Mouse (Mus musculus) frontal cortex, postnatal 10 days (tissue): ENCODE results near the gene Dynlt1f.
"Not testable (repeated sequence)": the region's sequence is repeated elsewhere in the genome, so short reads cannot be mapped to it uniquely, and the experiment has no call there.

ENCODE experiments used
- DNase-seq, 2 experiments: peaks; one replicate each; pipeline ENCODE4 v3.0.0; 2022; ENCODE audit warnings: low spot score in 2 of 2, mixed read lengths in 1 of 2

Gene Dynlt1f

DNA sequence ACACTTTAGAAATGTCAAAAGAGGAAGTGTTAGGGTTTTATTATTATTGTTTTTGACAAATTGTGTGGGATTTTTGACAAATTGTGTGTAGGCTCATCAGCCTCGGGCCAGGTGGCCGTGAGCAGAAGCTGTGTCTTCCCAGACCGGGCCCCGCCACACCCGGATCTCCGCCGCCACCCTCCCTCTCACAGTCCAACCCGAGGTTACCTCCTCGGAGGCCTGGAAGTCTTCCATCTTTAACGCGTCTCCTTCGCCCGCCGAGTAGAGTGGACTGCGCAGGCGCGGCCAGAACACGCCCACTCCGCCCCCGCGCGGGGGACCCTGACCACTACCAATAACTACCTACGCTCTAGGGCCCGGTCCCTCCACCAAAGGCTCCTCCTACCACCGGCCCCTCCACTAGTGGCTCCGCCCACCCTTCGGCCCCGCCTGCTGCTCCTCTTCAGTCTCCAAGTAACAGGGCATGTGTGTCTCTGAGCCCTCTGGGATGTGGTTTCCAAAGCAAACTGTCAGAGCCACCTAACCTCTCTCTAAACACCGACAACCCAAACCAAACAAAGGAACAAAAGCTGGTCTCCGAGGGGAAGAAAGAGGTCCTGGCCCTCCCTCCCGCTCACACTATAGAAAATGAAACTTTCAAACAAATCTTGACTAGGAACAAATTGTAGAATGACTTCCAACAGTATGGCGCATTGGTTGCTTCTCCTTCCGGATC lies at the start of gene Dynlt1f:
Dynlt1f (minus strand) TSS at position 334 of the 715 bp plus-strand sequence.
- peak; percentile 68 for DNase-seq

DNA sequence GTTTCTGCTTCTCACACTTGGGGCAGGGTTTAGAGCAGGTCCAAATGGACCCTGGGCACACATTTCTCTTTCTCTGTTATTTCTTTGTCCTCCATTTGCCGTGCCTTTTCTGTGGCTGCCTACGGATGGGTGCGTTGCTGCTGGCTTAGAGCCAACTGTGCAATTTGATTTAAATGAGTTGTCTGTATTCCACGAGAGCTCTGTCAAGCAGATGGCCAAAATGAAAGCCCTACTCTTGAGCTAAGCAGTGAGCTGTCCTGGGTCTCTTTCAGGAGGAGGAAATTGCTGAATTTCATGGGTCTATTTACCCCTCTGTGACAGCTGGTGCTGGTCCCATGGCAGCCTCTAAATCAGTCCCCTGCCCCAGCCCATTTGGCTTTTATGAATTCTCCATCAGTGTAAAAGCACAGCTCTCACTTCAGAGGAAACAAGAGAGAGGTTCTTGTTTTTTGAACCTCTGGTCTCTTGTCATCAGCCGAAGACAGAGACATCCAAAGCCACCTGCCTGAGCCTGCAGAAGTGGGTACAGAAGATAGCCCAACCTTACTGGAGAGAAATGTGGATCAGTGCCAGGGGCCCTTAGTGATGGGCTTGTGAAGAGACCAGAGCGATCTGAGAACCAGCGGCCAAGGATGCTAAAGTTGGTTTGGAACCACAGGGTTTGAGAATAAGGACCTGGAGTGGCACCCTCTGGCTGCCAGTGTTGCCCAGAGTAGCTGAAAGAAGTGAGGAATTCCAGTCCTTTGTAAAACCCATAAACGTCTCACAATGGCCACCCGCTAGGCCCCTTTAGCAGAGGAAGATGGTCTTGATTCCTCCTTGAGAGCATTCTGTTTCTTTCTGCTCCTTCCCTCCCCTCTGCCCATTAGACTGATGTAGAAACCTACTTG lies 47.9 kb upstream of the Dynlt1f start:
- DNase-seq: not testable (repeated sequence)

DNA sequence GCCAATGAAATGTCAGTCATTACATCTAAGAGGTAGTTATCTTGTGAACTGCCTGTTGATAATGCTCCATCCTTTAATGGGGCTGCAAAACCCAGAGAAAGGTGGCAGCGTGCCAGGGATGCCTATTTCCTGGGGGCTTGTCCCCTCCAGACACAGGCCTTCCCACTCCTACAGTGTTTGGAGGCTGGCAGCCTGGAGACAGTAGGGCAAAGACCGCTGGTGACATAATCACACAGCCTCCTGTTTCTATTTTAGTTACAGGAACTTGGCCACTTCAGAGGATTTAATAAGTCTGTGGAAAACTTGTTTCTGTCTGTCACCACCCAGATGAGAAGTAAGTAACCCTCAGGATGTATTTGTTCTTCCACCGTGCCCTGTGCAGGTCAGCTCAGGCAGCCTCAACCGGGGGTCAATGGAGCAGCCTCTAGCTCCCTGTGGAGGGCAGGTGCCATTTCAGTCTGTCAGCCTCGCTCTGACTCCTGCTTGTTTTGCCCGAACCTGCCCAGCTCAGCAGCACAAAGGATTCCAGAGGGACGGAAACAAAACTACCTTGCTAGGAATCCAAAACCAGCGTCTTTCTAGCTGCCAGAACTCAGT lies 47.0 kb upstream of the Dynlt1f start:
- not testable (repeated sequence) for DNase-seq

DNA sequence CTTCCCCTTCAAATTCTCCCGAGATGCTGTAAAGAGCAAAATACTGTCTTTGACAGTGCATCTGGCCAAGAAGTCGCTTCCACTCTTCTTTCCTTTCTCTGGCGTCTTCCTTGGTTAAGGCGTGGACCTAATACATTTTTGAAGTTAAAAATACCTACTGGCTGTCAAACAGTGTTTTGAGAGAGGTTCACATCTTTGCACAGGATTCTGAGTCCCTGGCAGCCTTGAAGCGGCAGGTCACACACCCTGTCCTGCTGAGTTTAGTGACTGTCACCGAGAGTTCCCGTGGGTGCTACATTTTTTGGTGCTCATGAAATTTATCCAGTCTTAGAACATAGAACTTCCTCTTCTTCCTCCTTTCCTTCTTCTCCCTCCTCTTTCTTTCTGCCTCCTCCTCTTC lies 44.4 kb upstream of the Dynlt1f start:
- DNase-seq: not testable (repeated sequence)

DNA sequence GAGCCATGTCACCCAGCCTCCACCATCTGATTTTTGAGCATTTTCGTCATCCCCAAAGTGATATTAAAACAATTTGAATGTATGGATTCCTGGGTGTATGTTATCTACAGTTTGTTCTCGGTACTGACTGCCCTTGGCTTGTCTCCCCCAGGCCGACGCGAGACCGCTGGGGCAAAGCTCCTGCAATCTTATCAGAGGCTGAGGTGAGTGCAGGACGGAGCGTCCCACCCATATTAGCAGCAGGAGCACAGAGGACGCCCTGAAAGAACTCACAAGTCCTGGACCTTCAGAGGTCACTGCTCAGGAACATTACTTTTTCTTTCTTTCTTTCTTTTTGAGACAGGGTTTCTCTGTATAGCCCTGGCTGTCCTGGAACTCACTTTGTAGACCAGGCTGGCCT lies 43.8 kb upstream of the Dynlt1f start:
- not testable (repeated sequence) for DNase-seq

DNA sequence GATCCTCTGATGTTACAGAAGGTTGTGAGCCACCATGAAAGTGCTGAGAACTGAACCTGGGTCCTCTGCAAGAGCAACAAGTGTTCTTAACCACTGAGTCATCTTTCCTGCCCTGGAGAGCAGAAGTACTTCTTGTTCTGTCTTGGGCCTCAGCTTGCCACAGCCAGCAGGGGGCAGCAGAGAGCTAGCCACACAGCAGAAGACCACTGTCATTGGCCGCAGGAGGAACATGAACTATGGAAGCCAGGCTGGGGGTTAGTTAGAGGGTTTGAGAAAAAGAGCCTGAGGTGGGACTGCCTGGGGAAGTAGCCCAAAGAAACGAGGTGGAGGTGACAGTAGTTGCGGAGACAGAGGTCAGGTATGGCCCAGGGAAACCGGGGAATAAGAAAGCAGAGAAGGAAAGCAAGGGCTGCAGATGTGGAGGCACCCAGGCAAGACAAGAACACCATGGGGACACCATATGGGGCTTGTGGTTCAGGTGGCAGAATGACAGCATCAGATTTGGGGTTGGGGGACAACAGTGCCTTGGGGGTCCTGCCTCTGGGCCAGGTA lies 41.6 kb upstream of the Dynlt1f start:
- peak; percentile 60 to 63 for DNase-seq

DNA sequence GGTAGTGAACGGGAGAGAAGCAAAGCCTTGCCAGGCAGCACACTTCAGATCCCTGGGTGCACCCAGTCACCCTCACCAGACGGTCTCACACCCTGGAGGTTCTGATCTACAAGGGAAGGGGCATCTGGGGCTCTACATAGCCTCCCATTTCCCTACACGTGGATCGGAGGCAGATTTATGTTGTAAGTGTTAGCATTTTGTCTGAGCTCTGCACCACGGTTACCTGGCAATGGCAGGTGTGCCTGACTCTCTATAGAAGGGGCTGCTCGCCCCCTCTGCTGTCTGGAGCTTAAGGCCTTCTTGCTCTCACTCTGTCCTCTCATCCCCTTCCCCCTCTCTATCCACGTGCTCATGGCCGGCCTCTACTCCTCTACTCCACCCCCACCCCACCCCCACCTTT lies 40.8 kb upstream of the Dynlt1f start:
- DNase-seq: not testable (repeated sequence)

DNA sequence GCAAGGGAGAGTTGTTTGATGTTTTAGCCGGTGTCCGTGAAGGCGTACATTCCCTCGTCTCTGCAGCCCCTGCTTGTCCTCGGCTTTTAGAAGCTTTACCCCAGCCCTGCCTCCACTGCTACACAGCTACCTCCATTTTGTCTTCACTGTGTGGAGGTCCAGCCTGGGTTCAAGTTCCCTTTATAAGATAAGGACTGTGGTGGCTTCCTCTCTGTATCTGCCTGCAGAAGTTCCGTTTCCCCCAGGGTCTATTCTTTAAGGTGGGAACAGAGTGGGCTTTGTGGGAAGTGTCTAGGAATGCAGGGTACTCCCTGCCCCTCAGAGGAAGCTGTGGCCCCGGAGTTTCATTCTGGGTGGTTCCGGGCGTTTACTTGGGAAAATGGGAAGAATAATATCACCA lies 40.0 kb upstream of the Dynlt1f start:
- DNase-seq: not testable (repeated sequence)

DNA sequence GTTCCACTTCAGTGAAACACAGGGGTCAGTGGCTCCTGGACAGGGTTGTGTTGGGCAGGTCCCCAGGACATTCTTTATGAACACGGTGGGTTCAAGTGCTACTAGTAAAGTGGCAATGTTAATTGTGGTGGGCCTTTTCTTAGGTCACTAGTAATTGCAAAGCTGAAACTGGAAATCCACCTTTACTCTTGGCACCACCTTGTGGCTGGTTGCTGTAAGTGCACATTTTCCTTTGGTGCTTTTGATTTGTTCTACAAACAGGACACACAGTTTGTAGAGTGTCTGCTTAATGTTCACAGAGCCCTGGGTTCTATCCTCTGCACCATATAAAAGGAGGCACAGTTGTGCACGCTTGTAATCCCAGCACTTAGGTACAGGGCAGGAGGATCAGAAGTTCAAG lies 35.9 kb upstream of the Dynlt1f start:
- peak; percentile 74 to 90 for DNase-seq

DNA sequence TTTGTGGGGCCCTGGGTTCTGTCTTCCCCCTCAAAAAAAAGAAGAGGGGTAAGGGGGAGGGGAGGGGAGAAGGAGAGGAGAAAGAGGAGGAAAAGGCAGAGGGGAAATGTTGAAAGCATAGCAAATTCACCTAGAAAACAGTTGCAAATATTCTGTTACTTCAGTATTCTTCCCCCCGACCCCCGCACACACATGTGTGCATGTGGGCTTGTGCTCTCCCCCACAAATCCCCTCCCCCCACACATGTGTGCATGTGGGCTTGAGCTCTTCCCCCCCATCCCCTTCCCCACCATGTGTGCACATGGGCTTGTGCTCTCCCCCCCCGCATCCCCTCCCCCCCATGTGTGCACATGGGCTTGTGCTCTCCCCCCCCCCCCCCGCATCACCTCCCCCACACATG lies 33.6 kb upstream of the Dynlt1f start:
- DNase-seq: not testable (repeated sequence)

DNA sequence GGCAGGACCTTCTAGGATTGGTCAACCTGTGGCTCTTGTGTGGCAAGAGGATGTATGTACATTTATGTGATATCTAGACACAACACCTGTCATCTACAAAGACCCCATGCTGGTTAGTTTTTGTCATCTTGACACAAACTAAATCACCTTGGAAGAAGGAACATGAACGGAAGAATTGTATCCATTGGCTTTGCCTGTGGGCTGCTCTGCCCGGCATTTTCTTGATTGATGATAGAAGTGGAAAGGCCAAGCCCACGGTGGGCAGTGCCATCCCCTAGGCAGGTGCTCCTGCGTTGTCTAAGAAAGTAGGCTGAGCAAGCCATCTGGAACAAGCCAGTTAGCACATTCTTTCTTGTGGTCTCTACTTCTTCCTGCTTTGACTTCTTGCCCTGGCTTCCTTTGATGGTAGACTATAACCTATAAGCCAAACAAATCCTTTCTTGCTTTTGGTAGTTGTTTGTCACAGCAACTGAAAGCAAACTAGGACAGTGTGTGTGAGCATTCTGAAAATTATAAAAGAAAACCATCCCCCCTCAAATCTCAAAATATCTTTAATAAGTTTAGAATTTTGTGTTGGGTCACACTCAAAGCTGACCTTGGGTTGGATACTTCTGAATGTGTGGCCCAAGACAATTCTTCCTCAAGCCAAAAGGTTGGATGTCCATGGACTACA lies 30.7 kb upstream of the Dynlt1f start:
- DNase-seq: not testable (repeated sequence)

DNA sequence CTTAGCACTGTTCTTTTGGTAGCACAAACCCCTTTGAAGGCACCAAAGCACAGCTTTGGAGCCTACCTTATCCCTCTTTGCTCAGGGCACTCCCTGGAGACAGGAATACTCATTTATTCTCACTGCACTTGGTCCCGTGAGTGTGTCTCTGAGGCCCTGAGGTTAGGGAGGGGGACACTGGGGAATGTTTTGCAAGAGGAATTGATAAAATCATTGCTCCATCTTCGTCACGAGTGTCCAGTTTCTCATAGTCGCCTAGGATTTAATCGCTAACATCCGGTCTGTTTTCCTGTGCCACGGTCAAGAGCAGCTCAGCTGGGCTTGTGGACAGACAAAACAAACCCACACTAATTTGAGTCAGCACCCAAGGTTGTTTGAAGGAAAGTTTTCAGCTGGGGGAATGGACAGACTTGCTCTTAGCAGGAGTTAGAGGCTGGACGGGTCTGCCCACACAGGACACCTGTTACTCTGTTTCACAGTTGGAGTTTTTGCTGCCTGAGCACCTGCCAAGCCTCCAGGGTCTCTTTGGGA lies 29.7 kb upstream of the Dynlt1f start:
- not testable (repeated sequence) for DNase-seq

DNA sequence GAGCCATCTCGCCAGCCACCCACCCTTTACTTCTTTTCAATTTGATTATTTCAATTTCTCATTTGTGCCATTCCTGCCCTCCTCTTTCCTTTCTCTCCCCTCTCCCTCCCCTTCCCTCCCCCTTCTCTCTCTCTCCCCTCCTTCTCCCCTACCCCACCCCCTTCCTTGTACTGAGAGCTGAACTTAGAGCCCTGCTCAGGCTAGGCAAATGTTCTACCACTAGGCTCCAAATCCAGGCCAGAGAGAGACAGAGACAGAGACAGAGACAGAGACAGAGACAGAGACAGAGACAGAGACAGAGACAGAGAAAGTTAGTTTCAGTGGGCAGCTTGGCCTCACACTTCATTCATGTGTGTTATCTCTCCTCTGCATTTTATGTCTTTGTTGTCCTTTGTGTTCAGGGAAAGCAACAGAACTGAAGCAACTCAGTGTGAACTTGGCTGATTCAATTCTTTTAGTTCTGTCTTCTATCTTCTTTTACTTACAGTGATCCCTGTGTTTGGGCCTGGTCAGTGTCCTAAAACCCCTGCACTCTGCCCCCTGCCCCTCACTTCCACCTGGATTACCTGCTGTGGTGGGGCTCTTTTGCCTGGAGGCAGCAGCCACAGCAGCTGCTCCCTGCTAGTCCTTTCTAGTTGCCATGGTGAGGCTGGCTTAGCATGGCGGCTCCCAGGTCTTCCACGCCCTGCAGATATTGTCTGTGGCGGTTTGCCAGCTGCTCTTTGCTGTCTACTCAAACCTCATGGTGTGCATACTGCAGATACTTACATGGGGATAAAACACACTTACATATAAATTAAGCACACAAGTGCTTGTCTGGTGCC lies 29.0 kb upstream of the Dynlt1f start:
- DNase-seq: not testable (repeated sequence)

DNA sequence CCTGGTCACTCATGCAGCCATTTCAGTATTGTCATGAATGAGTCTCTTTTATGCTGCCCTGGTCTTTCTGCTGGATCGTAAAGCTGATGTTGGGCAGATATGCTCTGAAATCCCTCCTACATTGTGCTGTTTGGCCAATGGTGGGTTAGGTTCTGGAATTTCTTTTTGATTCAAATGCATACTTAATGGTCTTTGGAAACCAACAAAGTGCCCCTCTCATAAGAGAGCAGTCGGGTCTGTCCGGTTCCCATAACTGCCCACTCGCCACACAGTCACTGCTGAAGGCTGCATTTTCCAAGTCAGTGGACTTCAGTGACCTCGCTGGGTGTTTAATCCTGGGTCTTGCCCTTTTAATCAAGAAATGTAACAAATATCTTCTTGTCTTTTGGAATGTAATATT lies 28.0 kb upstream of the Dynlt1f start:
- not testable (repeated sequence) for DNase-seq

DNA sequence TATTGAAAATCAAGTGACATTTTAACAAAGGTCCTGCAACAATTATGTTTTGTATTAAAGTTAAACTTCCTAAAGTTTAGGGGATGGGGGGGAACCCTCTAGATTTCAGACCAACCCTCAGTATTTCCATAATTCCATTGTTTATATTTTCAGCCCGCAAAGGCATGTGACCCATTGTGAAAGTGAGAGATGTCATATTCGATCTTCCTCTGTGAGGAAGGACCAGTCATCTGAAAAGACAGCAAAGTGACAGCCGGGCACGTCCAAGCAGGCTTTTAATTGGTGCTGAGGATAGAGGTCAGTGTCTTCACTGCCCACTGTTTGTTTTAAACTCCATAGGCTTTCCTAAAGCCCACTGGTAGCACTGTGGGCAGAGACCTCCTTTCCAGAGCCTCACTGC lies 26.0 kb upstream of the Dynlt1f start:
- not testable (repeated sequence) for DNase-seq

DNA sequence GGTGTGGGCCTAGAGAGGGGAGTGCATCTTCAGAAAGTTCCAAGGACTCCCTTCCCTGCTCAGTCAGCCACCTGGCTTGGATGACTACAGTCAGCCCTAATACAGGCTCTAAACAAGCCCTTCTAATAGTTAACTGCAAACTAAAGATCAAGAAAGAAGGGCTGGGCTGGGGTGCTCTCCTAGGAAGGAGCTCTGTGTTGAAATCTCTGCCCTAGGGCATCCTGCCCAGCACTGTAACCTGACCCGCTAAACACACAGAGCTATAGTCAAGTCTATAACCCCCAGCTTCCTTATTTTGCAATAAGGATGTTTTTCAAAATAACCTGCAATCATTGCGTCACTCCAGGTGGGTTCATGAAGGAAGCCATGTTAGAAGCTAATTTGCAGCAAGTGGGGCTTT lies 22.4 kb upstream of the Dynlt1f start:
- DNase-seq: not testable (repeated sequence)

DNA sequence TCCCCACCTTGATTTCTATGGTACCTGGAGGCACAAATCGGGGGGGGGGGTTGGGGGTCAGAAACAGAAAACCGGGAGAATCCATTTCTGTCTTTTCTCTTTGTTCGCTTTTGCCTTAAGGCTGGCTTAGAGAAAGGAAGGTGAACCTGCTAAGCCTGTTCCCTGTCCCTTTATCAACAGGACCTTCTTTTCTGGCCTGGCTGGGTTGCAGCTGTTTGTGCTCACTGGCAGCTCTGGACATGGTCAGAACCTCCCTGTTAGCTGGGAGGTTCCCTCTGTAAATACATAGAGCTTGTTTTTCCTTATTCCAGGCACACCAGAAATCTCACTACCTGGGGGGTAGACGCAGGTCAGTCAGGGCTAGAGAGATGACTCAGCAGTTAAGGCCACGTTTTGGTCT lies 18.6 kb upstream of the Dynlt1f start:
- DNase-seq: not testable (repeated sequence)

DNA sequence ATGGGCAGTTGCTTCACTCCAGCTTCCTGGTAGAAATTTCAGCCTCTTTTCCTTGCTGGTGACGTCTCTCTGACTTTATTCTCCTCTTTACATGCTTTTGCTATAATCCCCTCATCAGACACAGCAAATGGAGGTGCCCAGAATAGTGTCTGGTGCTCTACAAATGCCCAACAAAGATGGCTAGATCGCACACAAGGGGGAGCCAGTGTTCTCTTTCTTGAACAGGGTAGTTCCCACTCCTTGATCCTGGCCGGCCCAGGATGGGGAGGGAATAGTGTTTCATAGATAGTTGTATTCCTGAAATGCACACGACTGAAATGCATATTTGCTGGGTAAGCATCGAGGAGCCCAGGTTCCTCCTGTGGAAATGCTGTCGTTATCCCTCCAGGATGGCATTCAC lies 12.8 kb upstream of the Dynlt1f start:
- DNase-seq: not testable (repeated sequence)

DNA sequence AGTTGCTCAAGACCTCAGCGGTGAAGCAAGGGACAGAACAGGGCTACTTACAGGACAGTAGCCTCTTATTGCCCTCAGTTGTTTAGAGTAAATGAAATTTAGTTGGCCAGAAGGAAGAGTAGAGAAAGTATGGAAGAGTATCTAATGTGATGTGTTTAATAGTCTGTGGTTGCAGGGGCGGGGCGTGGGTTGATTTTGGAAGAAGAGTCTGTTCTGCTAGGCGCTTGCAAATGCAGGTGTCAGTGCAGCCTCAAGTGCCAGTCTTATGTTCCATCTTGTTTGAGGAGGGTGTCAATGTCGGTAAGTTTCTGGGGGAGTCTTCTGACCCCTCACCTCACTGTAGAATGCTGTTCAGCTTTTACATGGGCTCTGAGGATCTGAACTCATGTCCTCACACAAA lies 9.7 kb upstream of the Dynlt1f start:
- DNase-seq: not testable (repeated sequence)

DNA sequence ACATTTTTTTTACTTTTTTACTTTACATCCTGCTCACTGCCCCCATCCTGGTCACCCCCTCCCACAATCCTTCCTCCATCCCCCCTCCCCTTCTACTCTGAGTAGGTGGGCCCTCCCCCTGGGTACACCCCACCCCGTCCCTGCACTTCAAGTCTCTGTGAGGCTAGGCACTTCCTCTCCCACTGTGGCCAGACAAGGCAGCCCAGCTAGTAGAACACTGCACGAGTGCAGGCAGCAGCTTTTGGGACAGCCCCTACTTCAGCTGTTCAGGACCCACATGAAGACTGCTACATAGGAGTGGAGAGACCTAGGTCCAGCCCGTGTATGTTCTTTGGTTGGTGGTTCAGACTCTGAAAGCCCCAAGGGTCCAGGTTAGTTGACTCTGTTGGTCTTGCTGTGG lies 7.1 kb upstream of the Dynlt1f start:
- DNase-seq: not testable (repeated sequence)
